Mouse (Mus musculus) limb, embryonic 14.5 days (tissue): ENCODE data around the gene Fbxo41. TPM values are rescaled to one million over a fixed set of nuclear protein-coding genes. Genes with fewer than 3 reads are reported as not detected.
A peak's percentile ranks its signal among the peaks of the same experiment; 100 is the strongest.

ENCODE experiments used
- ATAC-seq: fragments of 200-750 bp; cut with Nextera tagmentation; 2 replicates; pipeline ENCODE4 v1.8.0; 2017; ENCODE audit warnings: low read depth, moderate number of reproducible peaks, moderate TSS enrichment; ENCODE audit not compliant: low FRiP score
- DNase-seq: peaks from one replicate; pipeline ENCODE4 v3.0.0-alpha.2; 2015; ENCODE audit warnings: low spot score
- H3K27ac ChIP-seq: fragments of 300-500 bp; sonication (generic); replicated peaks from 2 replicates; pipeline ENCODE4 v1.5.1; 2014; ENCODE audit warnings: low read depth, mild to moderate bottlenecking, low read length, moderate library complexity, mixed read lengths
- H3K27me3 ChIP-seq: fragments of 300-500 bp; sonication (generic); 2 replicates; pipeline ENCODE4 v1.6.1; 2014; ENCODE audit warnings: low read length, mixed read lengths; ENCODE audit not compliant: control insufficient read depth, insufficient read depth
- H3K36me3 ChIP-seq: fragments of 300-500 bp; sonication (generic); 2 replicates; pipeline ENCODE4 v1.6.1; 2014; ENCODE audit warnings: mild to moderate bottlenecking, low read length, moderate library complexity, mixed read lengths; ENCODE audit not compliant: control insufficient read depth, insufficient read depth
- H3K4me1 ChIP-seq: fragments of 300-500 bp; sonication (generic); 2 replicates; pipeline ENCODE4 v1.6.1; 2014; ENCODE audit warnings: antibody characterized with exemption, low read length, mixed read lengths; ENCODE audit not compliant: control insufficient read depth, insufficient read depth
- H3K4me2 ChIP-seq: fragments of 300-500 bp; sonication (generic); replicated peaks from 2 replicates; pipeline ENCODE4 v1.6.1; 2014; ENCODE audit warnings: low read depth, mild to moderate bottlenecking, low read length, moderate library complexity; ENCODE audit not compliant: severe bottlenecking
- H3K4me3 ChIP-seq: fragments of 300-500 bp; sonication (generic); replicated peaks from 2 replicates; pipeline ENCODE4 v1.5.1; 2014; ENCODE audit warnings: low read length
- H3K9ac ChIP-seq: fragments of 300-500 bp; sonication (generic); 2 replicates; pipeline ENCODE4 v1.6.1; 2014; ENCODE audit warnings: mild to moderate bottlenecking, low read depth, low read length, moderate library complexity; ENCODE audit not compliant: severe bottlenecking
- H3K9me3 ChIP-seq: fragments of 300-500 bp; sonication (generic); 2 replicates; pipeline ENCODE4 v1.6.1; 2016; ENCODE audit warnings: low read length; ENCODE audit not compliant: control insufficient read depth
- POLR2A ChIP-seq: fragments of 200-500 bp; IDR thresholded peaks from 2 replicates; pipeline ENCODE4 v1.8.0; 2012; ENCODE audit warnings: inconsistent platforms, mild to moderate bottlenecking, moderate library complexity, borderline replicate concordance; ENCODE audit not compliant: insufficient read depth, insufficient read length; ENCODE audit errors: extremely low read depth
- WGBS: fragments of 180-500 bp; shearing (Covaris S2); extraction: QIAGEN DNeasy Blood & Tissue Kit; methylation state at CpG from one replicate; pipeline ENCODE4 v1.1.7; 2014; 5-methylcytosine and 5-hydroxymethylcytosine counted together
- polyA plus RNA-seq, 2 experiments: library from polyadenylated mRNA; depleted of rRNA in 1 of 2; stranded (reverse) in 1 of 2; unstranded in 1 of 2; fragments of >200 nt; fragmentation: Nextera tagmentation in 1 of 2; extraction: Ambion mirVana in 1 of 2; gene quantifications; 2 replicates each; pipeline versions ENCODE4 v1.2.1 to v1.2.3; 2012 to 2014

Fbxo41 gene
- polyA plus RNA-seq, 2 experiments, result 0.45 to 1.7 TPM

DNA sequence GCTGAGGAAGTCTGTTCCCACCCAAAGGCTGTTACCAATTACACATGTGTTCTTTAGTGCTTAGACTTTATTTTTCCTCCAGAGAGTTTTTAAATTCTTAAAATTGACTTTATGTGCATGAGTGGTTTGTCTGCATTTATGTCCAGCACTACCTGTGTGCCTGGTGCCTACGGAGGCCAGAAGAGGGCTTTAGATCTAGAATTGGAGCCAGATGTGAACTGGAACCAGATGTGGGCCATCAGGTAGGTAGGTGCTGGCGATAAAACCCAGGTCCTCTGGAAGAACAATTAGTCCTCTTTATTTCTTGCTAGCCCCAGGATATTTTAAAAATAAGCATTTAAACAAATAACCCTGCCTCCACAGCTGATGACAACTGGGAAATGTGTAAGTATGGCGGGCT, 11.2 kb downstream of the Fbxo41 start:
- no peak overlapping the region for H3K27ac ChIP-seq
- no peak overlapping the region for H3K9ac ChIP-seq
- no peak overlapping the region for H3K4me2 ChIP-seq
- ATAC-seq, result no peak; the same call in 1 of the 2 replicates
- H3K4me1 ChIP-seq, result no peaks in the 10 kb centered on the region; the same call in 1 of the 2 replicates
- no peaks in the 10 kb centered on the region for H3K27me3 ChIP-seq
- H3K36me3 ChIP-seq, result no peaks in the 10 kb centered on the region
- H3K4me3 ChIP-seq, result no peak overlapping the region
- H3K9me3 ChIP-seq, result no peaks in the 10 kb centered on the region
- 21% methylated on average over 3 of the region's 3 CpGs for WGBS
- DNase-seq, result peak; percentile 15
- TF ChIP-seq POLR2A, result no peak

DNA sequence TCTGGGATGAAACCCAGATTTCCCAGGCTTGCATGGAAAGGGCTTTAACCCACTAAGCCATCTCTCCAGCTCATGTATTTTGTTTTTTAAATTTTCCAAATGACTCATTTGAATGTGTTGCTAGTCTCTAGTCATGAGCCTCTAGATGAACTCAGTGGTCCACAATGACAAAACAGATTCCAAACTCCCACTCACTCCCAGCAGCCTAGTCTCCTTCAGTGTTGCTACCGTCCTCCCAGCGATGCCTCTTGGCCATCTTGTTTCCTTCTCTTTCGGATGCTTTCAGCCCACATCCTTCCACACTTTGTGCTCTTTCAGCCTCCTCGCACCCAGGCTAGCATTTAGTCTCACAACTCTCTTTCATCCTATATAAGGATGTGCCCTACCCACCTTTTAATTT, 12.5 kb downstream of the Fbxo41 start:
- DNase-seq, result no peak
- Histone ChIP-seq H3K4me2 (no peak overlapping the region), H3K27ac (no peak overlapping the region), H3K4me3 (no peak overlapping the region), H3K36me3 (no peaks in the 10 kb centered on the region), H3K27me3 (peaks cover 8% of the 10 kb centered on the region), H3K9ac (no peak overlapping the region), H3K4me1 (no peaks in the 10 kb centered on the region; the same call in 1 of the 2 replicates), H3K9me3 (no peaks in the 10 kb centered on the region)
- TF ChIP-seq POLR2A, result no peak
- WGBS, result 71% methylated on average over 4 of the region's 4 CpGs
- no peak for ATAC-seq

DNA sequence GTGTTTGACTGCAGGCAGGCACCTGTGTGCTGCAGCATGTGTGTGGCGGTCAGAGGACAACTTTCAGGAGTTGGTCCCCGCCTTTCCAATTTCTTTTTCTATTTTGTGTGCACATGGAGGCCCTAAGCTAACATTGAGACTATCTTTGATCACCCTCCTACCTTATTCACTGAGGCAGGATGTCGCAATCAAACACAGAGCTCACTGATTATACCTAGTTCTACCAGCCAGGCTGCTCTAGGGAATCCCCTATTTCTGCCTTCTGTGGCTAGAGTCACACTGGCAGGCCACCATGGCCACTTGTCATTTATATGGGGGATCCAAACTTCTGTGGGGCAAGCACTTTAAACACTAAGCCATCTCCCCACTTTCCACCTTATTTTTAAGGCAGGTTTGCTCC, 13.1 kb downstream of the Fbxo41 start:
- no peak for TF ChIP-seq POLR2A
- Histone ChIP-seq H3K4me3 (no peak overlapping the region), H3K36me3 (no peaks in the 10 kb centered on the region), H3K9ac (no peak overlapping the region), H3K4me2 (no peak overlapping the region), H3K27me3 (peaks cover 14% of the 10 kb centered on the region), H3K4me1 (peaks cover under 1% of the 10 kb centered on the region), H3K9me3 (no peaks in the 10 kb centered on the region), H3K27ac (no peak overlapping the region)
- no peak for ATAC-seq
- 71% methylated on average over 3 of the region's 3 CpGs for WGBS
- no peak for DNase-seq

DNA sequence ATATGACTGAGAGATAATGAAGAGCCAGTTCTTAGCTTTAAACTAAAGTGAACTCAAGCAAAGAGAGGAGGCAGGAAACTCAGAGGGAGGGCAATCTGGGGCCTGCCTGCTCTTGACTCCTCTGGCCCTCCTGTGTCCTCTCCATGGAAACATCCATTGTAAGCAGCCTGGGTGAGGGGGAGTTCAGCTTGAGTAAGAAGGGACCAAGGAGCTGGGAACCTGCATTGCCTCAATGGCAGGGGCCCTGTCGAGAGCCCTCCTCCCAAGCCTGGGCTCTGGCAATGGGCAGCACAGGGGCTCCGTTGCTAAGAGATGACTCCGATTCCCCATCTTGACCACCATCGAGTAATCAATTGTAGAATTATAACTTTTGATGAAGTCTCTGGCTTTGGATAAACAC, 14.3 kb downstream of the Fbxo41 start:
- no peaks in the 10 kb centered on the region for H3K9me3 ChIP-seq
- no peak overlapping the region for H3K4me2 ChIP-seq
- no peak for ATAC-seq
- peaks cover 26% of the 10 kb centered on the region for H3K27me3 ChIP-seq
- 80% methylated on average over 4 of the region's 4 CpGs for WGBS
- H3K4me1 ChIP-seq, result peaks cover 4% of the 10 kb centered on the region
- TF ChIP-seq POLR2A, result no peak
- no peak overlapping the region for H3K9ac ChIP-seq
- no peak overlapping the region for H3K4me3 ChIP-seq
- DNase-seq, result no peak
- no peak overlapping the region for H3K27ac ChIP-seq
- H3K36me3 ChIP-seq, result no peaks in the 10 kb centered on the region

DNA sequence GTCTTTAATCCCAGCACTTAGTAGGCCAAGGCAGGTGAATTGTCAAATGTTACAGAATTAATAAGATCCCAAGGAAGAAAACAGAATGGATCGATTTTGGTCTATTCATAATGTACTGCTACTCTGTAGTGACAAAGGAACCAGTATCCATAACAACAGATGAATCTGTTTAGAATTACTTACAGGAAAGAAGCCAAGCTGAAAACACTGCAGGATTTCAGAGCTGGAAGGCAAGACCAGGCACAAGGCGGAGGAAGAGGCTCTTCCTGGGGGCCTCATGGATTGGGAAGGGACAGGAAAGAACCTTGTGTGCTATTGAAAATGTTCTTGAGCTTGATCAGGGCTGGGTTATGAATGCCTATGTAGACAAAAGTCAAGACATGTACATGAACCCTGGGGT, 17.1 kb downstream of the Fbxo41 start:
- TF ChIP-seq POLR2A, result no peak
- peak; percentile 12 for DNase-seq

DNA sequence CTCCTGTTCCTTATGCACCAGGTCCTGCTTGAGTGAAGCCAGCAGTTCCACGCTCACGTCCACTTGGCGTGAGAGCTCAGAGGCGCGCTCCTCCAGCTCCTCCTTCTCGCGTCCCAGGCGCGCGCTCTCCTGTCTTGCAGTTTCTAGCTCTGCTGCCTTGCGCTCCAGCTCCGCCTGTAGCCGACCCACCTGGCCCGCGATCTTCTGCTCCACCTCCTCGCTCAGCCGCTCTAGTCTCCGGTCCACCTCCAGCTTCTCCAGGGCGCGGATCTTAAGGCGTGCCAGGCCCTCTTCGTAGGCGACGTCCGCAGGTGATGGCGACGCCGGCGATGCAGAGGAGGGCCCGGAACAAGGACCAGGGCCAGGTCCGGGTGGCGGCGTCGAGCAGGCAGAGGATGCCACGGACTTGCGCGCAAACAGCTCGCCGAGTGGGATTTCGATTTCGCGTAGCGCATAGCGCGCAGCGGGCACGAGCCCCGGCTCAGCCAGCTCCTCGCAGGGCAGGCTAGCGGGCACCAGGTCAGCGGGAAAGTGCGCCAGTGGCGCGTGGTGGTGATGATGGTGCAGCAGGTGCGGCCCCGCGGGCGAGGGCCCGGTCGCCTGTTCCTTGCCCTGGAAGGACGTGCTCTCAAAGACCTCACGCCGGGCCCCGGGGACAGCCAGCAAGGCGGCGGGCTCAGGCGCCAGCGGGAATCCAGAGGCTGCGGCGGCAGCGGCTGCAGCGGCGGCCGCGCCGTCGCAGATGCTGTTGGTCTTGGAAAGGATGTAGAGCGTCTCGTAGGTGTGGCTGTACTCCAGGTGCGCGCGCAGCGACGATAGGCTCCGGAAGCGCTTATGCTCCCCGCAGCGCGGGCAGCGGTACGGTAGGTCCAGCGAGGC, 18.7 kb downstream of the Fbxo41 start:
- H3K27ac ChIP-seq, result no peak overlapping the region
- peak overlapping the region; percentile 35 for H3K4me3 ChIP-seq
- H3K9ac ChIP-seq, result no peak overlapping the region
- no peaks in the 10 kb centered on the region for H3K36me3 ChIP-seq
- DNase-seq, result no peak
- WGBS, result 4% methylated on average over 67 of the region's 92 CpGs
- H3K27me3 ChIP-seq, result peaks cover 31% of the 10 kb centered on the region
- peaks cover 4% of the 10 kb centered on the region; the same call in 1 of the 2 replicates for H3K4me1 ChIP-seq
- no peaks in the 10 kb centered on the region for H3K9me3 ChIP-seq
- peak overlapping the region; percentile 53 for H3K4me2 ChIP-seq
- no peak for ATAC-seq
- no peak for TF ChIP-seq POLR2A

More for the DNA sequence above, 17.1 kb downstream of the Fbxo41 start:
- no peak overlapping the region for H3K4me2 ChIP-seq
- ATAC-seq, result no peak
- H3K9me3 ChIP-seq, result no peaks in the 10 kb centered on the region
- no peak overlapping the region for H3K4me3 ChIP-seq
- no peak overlapping the region for H3K27ac ChIP-seq
- H3K36me3 ChIP-seq, result no peaks in the 10 kb centered on the region
- H3K9ac ChIP-seq, result no peak overlapping the region
- H3K27me3 ChIP-seq, result peaks cover 31% of the 10 kb centered on the region
- 70% methylated on average over 2 of the region's 2 CpGs for WGBS
- peaks cover 4% of the 10 kb centered on the region for H3K4me1 ChIP-seq
